Mouse (Mus musculus) embryonic facial prominence, embryonic 14.5 days (tissue): ENCODE measurements around the gene Tox3. TPM values are rescaled to one million over a fixed set of nuclear protein-coding genes. Genes with fewer than 3 reads are reported as not detected.
A peak's percentile ranks its signal among the peaks of the same experiment; 100 is the strongest.

Experiments used
- ATAC-seq: fragments of 200-750 bp; cut with Nextera tagmentation; 2 replicates; pipeline ENCODE4 v1.8.0; 2017; ENCODE audit warnings: low read depth, moderate number of reproducible peaks, moderate TSS enrichment
- DNase-seq: peaks from one replicate; pipeline ENCODE4 v3.0.0-alpha.2; 2015; ENCODE audit warnings: low spot score
- H3K27ac ChIP-seq: fragments of 300-500 bp; sonication (generic); replicated peaks from 2 replicates; pipeline ENCODE4 v1.5.1; 2014; ENCODE audit warnings: low read depth, mild to moderate bottlenecking, low read length, moderate library complexity
- H3K27me3 ChIP-seq: fragments of 300-500 bp; sonication (generic); replicated peaks from 2 replicates; pipeline ENCODE4 v1.6.1; 2014; ENCODE audit warnings: low read length; ENCODE audit not compliant: control insufficient read depth, insufficient read depth
- H3K36me3 ChIP-seq: fragments of 300-500 bp; sonication (generic); 2 replicates; pipeline ENCODE4 v1.6.1; 2014; ENCODE audit warnings: low read length, mixed read lengths; ENCODE audit not compliant: control insufficient read depth, insufficient read depth
- H3K4me1 ChIP-seq: fragments of 300-500 bp; sonication (generic); 2 replicates; pipeline ENCODE4 v1.6.1; 2014; ENCODE audit warnings: antibody characterized with exemption, low read length; ENCODE audit not compliant: control insufficient read depth, insufficient read depth
- H3K4me2 ChIP-seq: fragments of 300-500 bp; sonication (generic); 2 replicates; pipeline ENCODE4 v1.6.1; 2014; ENCODE audit warnings: low read depth, mild to moderate bottlenecking, low read length, moderate library complexity, mixed read lengths
- H3K4me3 ChIP-seq: fragments of 300-500 bp; sonication (generic); 2 replicates; pipeline ENCODE4 v1.5.1; 2014; ENCODE audit warnings: low read depth, mild to moderate bottlenecking, low read length
- H3K9ac ChIP-seq: fragments of 300-500 bp; sonication (generic); 2 replicates; pipeline ENCODE4 v1.6.1; 2014; ENCODE audit warnings: low read depth, mild to moderate bottlenecking, low read length, moderate library complexity, mixed read lengths
- H3K9me3 ChIP-seq: fragments of 300-500 bp; sonication (generic); 2 replicates; pipeline ENCODE4 v1.6.1; 2016; ENCODE audit warnings: low read length; ENCODE audit not compliant: control insufficient read depth
- WGBS: fragments of 180-500 bp; shearing (Covaris S2); extraction: QIAGEN DNeasy Blood & Tissue Kit; methylation state at CpG from one replicate; pipeline ENCODE4 v1.1.7; 2014; 5-methylcytosine and 5-hydroxymethylcytosine counted together
- polyA plus RNA-seq: library from polyadenylated mRNA; unstranded; fragments of >200 nt; fragmentation: Nextera tagmentation; extraction: Ambion mirVana; gene quantifications from 2 replicates; pipeline ENCODE4 v1.2.1, GENCODE M21; 2014

The Tox3 gene
- polyA plus RNA-seq, 1 experiment from 2014 or later = 4.9 TPM

DNA sequence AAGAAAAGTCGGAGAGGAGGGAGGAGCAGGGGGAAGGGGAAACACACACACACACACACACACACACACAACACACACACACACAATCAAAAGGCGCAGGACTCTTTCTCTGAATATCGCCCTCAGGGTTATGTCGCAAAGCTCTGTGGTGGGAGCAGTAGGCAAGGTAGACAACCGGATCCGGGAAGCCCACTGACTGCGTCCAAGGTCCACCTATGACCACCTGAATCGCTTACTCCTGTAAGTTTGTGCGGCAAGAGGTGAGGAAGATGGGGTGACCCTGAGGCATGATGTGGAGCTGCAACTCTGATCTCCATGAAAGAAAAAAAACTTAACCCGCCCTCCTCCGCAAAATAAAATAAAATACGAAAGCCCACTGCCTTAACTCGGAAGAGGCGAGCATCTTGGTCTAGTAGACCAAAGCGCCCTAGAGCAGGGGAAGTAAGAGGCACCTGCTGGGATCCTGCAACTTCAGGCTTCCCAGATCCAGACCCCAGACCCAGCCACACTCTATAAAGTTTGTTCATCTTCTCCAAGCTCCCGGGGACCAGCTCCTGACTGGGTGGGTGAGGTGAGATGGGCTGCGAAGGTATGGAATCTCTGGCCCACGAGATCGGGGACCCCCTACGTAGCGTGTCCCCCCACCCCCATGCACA is 1.1 kb downstream of the Tox3 start:
- no peak for DNase-seq
- Histone ChIP-seq H3K4me1 (peaks cover 15% of the 10 kb centered on the region; the same call in 1 of the 2 replicates), H3K9ac (peak overlapping the region; percentile 84), H3K27ac (peak overlapping the region; percentile 76; the same call in 1 of the 2 replicates), H3K4me3 (peak overlapping the region; percentile 69), H3K27me3 (no peaks in the 10 kb centered on the region; the same call in none of the 2 replicates), H3K4me2 (peak overlapping the region; percentile 90), H3K9me3 (no peaks in the 10 kb centered on the region), H3K36me3 (no peaks in the 10 kb centered on the region)
- ATAC-seq = no peak
- 2% methylated on average over 20 of the region's 21 CpGs for WGBS

- Histone ChIP-seq H3K36me3 (no peaks in the 10 kb centered on the region), H3K4me3 (peak overlapping the region; percentile 69), H3K9me3 (no peaks in the 10 kb centered on the region), H3K4me2 (peak overlapping the region; percentile 90), H3K4me1 (peaks cover 15% of the 10 kb centered on the region; the same call in 1 of the 2 replicates), H3K9ac (peak overlapping the region; percentile 84), H3K27me3 (no peaks in the 10 kb centered on the region; the same call in none of the 2 replicates), H3K27ac (no peak overlapping the region)
- 37% methylated on average over 13 of the region's 13 CpGs for WGBS
- DNase-seq (no peak), ATAC-seq (no peak)
These were observed 1.8 kb downstream of the Tox3 start for GRCm38 (mm10) chr8:90346138-90346879.

DNA sequence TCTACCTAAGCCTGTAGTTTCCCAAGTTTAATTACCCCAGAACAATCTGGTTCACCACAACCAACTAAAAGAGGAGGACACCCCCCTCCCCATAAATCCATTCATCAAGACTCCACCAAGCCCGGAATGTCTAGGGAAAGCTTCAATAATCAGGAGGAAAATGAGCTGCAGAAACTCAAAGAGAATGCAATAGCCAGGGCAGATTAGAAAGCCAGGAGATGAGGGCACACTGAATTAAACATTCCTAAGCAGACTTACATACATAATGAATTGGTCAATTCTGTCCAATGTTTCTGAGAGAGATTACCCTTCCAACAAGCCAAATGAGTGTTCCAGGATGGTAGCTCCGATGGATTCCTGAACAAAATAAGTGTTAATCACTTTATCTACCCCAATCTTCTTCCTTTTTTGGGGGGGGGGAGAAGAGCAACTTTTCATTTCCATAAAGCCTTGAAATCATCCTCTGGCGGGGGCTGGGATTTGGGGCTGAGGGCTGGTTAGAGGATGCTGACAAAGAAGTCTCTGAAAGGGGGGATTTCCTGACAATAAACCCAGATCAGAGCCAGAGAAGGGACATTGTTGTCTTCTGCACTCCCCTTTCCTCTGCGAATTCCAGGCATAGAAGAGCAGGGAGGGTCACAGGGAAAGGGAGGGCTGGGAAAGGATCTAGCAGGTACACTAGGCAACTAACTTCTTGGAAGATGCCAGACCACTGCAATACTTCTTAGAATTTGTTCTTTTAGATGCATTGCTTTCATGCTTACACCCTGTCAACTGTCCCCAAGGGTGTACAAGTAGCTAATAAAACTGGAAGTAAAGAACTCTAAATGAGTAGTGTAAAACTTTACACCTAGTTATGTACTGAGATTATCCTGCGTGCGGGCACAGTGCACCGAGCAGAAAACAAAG is 17.5 kb downstream of the Tox3 start:
- DNase-seq (no peak), ATAC-seq (no peak)
- Histone ChIP-seq H3K27ac (no peak overlapping the region), H3K9ac (no peak overlapping the region), H3K36me3 (no peaks in the 10 kb centered on the region), H3K27me3 (no peaks in the 10 kb centered on the region), H3K4me1 (no peaks in the 10 kb centered on the region), H3K4me2 (no peak overlapping the region), H3K4me3 (no peak overlapping the region), H3K9me3 (no peaks in the 10 kb centered on the region)
- 75% methylated on average over 7 of the region's 7 CpGs for WGBS

DNA sequence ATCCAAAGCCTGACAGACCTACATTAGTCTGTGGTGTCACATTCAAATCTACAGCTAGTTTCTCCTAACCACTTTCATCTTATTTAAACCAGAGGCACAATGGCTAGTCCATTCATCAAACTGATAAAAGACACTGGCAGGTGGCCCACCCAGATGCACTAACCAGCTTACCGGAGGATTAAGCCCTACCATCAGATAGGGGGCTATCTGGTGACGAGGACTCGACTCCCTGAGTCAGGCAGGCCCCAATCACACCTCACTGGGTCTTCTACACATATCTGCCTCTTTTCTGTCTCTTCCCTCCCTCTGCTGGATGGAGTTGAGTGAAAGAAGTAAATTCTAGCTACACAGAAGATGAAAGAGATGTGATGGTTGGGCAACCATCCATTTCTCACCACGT is 24.3 kb downstream of the Tox3 start:
- no peaks in the 10 kb centered on the region for H3K9me3 ChIP-seq
- WGBS = 54% methylated on average over 4 of the region's 4 CpGs
- ATAC-seq = no peak

GRCm38 (mm10) chr8:90322701-90323439 is 25.3 kb downstream of the Tox3 start:
- Histone ChIP-seq H3K9me3 (no peaks in the 10 kb centered on the region), H3K27me3 (no peaks in the 10 kb centered on the region), H3K4me3 (no peak overlapping the region), H3K9ac (no peak overlapping the region), H3K4me1 (no peaks in the 10 kb centered on the region), H3K4me2 (no peak overlapping the region), H3K36me3 (no peaks in the 10 kb centered on the region), H3K27ac (no peak overlapping the region)
- no peak for DNase-seq
- no peak for ATAC-seq
- WGBS = 68% methylated on average over 8 of the region's 8 CpGs

More for the DNA sequence above, 24.3 kb downstream of the Tox3 start:
- H3K4me2 ChIP-seq = no peak overlapping the region
- DNase-seq = no peak
- no peak overlapping the region for H3K27ac ChIP-seq
- H3K9ac ChIP-seq = no peak overlapping the region
- no peaks in the 10 kb centered on the region for H3K27me3 ChIP-seq
- no peaks in the 10 kb centered on the region for H3K4me1 ChIP-seq
- no peak overlapping the region for H3K4me3 ChIP-seq
- no peaks in the 10 kb centered on the region for H3K36me3 ChIP-seq

DNA sequence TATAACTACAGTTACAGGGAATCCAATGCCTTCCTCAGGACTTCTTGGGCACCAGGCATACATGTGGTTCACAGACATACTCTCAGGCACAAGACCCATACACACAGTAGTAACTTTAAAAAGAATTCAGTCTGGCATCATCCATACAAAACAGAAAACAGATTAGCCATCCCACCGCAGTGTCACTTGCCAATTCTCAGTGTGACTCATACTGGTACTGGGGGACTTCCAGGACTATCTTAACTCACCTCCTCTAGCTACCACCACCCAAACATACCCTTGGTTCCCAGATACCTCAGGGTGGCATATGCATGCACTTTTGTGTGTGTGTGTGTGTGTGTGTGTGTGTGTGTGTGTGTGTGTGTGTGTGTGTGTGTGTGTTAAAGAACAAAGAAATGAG is 26.9 kb downstream of the Tox3 start:
- H3K9ac ChIP-seq = no peak overlapping the region
- DNase-seq (no peak), ATAC-seq (no peak)
- WGBS = 94% methylated on average over 1 of the region's 1 CpGs
- H3K4me2 ChIP-seq = no peak overlapping the region
- no peak overlapping the region for H3K27ac ChIP-seq
- H3K27me3 ChIP-seq = no peaks in the 10 kb centered on the region
- no peaks in the 10 kb centered on the region for H3K9me3 ChIP-seq
- H3K4me3 ChIP-seq = no peak overlapping the region
- no peaks in the 10 kb centered on the region for H3K4me1 ChIP-seq
- H3K36me3 ChIP-seq = no peaks in the 10 kb centered on the region

DNA sequence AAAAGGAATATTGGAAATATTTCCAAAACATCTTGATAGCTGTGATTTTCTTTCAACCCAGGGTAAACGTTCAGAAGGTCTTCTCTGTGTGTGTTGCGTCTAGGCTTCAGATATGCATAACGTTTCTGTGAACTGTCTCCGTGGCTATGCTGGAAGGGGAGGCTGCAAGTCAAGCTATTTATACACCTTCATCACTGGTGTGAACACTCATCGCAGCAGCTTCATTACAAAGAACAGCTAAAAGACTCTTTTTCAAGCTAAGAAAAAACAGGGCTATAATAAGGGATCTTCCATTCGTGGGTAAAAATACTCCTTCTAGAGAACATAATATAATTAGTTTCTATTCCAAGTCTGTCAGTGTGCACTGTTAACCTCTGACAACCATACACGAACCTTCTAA is 33.8 kb downstream of the Tox3 start:
- no peaks in the 10 kb centered on the region for H3K27me3 ChIP-seq
- no peaks in the 10 kb centered on the region for H3K36me3 ChIP-seq
- no peaks in the 10 kb centered on the region for H3K9me3 ChIP-seq
- no peaks in the 10 kb centered on the region for H3K4me1 ChIP-seq
- no peak overlapping the region for H3K4me3 ChIP-seq
- ATAC-seq (no peak), DNase-seq (no peak)
- 82% methylated on average over 7 of the region's 7 CpGs for WGBS
- no peak overlapping the region for H3K27ac ChIP-seq
- no peak overlapping the region for H3K9ac ChIP-seq
- H3K4me2 ChIP-seq = no peak overlapping the region

- Histone ChIP-seq H3K4me2 (peak overlapping the region; percentile 16; the same call in 1 of the 2 replicates), H3K36me3 (no peaks in the 10 kb centered on the region), H3K4me3 (no peak overlapping the region), H3K27me3 (0 out of 2 replicates have a peak, but pooled peaks cover 8% of the 10 kb centered on the region), H3K27ac (peak overlapping the region; percentile 70; the same call in 1 of the 2 replicates), H3K9me3 (peaks cover 8% of the 10 kb centered on the region; the same call in 1 of the 2 replicates), H3K9ac (no peak overlapping the region), H3K4me1 (peaks cover 28% of the 10 kb centered on the region)
- WGBS = 47% methylated on average over 12 of the region's 12 CpGs
- DNase-seq = peak; percentile 86
- ATAC-seq = no peak
These were observed 45.2 kb downstream of the Tox3 start for GRCm38 (mm10) chr8:90302951-90303350.
